Mouse (Mus musculus) hindbrain, embryonic 14.5 days (tissue): Measurements from ENCODE around the gene Hgd. TPM values are rescaled to one million over a fixed set of nuclear protein-coding genes. Genes with fewer than 3 reads are reported as not detected.

Experiments
- polyA plus RNA-seq: library from polyadenylated mRNA; unstranded; fragments of >200 nt; fragmentation: Nextera tagmentation; extraction: Ambion mirVana; gene quantifications from 2 replicates; pipeline ENCODE4 v1.2.1, GENCODE M21; 2014

The Hgd gene
- polyA plus RNA-seq, 1 experiment from 2014 or later, result 0.13 TPM

Other genes with a start within 250 kb of the Hgd start
- gene Stxbp5l, start 195.2 kb upstream of the Hgd start, polyA plus RNA-seq, result 18.7 and 21.1 TPM in 2 replicates
- gene Gtf2e1, start 40.4 kb upstream of the Hgd start, polyA plus RNA-seq, result 29.0 and 33.4 TPM in 2 replicates
- gene Rabl3, start 40.3 kb upstream of the Hgd start, polyA plus RNA-seq, result 18.4 and 18.5 TPM in 2 replicates
- gene Ndufb4, start 74.3 kb downstream of the Hgd start, polyA plus RNA-seq, result 64.5 and 69.9 TPM in 2 replicates
- 111 and 126 TPM in 2 replicates for gene Fstl1, start 196.7 kb downstream of the Hgd start, polyA plus RNA-seq